Mouse (Mus musculus) erythroblast, embryonic 14.5 days (primary cell): ENCODE measurements around the gene Daglb.

Source experiments
- GATA1 ChIP-seq: IDR thresholded peaks from 2 replicates; pipeline ENCODE4 v1.6.1; 2012; ENCODE audit warnings: low read length, inconsistent platforms, mixed read lengths
- TAL1 ChIP-seq: IDR thresholded peaks from 3 replicates; pipeline ENCODE4 v1.6.1; 2012; ENCODE audit warnings: low read length, inconsistent platforms, mixed read lengths

DNA sequence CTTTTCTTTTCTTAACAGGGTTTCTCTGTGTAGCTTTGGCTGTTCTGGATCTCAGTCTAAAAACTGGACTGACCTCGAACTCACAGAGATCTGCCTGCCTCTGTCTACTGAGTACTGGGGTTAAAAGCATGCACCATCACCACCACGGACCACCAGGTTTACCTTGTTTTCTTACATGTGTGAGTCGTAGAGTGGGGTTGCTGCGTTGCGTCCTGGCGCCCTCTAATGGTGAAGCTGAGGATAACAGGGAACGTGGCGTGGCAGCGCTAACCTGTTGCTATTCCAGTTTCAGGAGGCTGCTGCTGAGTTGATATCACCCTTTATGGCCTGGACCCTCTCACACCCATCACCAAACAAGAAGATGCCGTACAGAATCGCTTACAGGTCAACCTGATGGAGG, 83.0 kb downstream of the Daglb start:
- TF ChIP-seq GATA1 (no peak), TAL1 (no peak)
